Mouse (Mus musculus) spleen, adult 2 months (tissue): ENCODE data around the gene Alg9.

Experiments
- CTCF ChIP-seq: fragments of 200-500 bp; IDR thresholded peaks from 2 replicates; pipeline ENCODE4 v1.5.1; 2011; ENCODE audit warnings: mild to moderate bottlenecking, inconsistent platforms; ENCODE audit not compliant: insufficient read depth, insufficient read length, insufficient replicate concordance; ENCODE audit errors: extremely low read depth
- POLR2A ChIP-seq: fragments of 200-500 bp; IDR thresholded peaks from 2 replicates; pipeline ENCODE4 v1.6.1; 2011; ENCODE audit warnings: low read depth, low read length, inconsistent platforms

DNA sequence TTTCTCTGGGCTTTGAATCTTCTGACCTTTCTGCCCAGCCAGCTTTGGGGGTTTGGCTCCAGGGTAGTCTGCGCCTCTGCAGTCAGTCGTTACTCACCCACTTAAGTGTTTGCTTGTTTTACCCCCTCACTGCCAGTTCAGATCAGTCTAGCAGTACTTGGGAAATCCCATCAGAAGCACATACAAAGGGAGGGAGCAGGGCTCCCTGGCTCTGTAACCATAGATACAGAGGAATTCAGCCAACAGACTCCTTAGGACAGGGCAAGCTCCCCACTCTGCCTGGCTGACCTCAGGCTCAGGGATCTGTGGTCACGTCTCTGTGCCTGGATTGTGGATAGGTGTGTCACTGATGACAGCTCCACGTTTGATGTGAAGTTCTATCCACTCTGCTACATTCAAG, 112.5 kb downstream of the Alg9 start:
- TF ChIP-seq CTCF = no peak
- no peak for TF ChIP-seq POLR2A
